Mouse (Mus musculus): ENCODE measurements at regions not wholly inside any gene's neighbourhood (a gene's known extent, or its start where the extent isn't known, plus 50 kb on each side); places are given as distances from the start of the nearest gene placed in this dataset.

DNA sequence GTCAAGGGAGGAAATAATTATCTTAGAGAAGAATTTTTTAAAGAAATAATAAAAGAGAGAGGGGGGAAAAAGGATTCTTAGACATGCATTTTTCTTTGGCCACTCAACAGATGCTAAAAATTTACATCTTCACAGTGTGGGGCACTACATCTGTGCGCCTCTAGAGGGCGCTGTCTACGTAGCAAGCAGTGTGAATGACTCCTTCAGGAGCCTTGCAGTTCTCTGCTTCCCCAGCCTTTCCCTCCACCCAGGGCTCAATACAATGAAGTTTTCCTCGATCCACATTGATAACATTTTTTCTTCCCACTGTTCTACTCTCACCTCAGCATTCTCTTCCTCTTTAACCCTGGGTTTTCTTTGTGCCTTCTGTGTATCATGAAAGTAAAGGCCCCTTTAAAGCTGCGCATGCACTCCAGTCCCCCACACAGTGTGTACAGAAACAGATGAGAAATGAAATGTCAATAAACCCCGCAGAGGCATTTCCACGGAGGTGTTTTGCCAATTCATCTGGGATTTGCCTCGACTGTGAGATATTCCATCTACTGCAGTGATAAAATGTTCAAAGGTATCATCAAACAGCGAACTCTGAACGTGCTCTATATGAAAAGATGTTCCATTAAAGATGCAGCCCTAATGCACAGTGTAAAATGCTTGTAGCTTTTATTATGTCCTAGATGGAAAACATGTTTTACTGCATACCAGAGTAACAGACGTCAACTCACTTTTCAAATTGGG lies 181.2 kb downstream of the Rdh14 start:
- DNase-seq (ENCODE audit: low read depth, low spot score): no peak

DNA sequence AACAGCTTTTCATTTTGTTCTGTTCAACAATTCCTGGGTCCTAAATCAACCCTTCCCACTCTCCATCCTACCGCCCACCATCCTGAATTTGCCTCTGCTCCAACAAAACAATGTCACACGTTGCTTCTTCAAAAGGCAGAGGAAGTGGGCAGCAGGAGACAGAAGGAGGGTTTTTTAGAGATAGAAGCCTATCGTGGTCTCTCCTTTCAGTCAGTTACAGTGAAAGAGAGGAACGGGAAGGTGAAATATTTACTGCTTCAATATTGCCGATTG lies 181.7 kb downstream of the Rdh14 start:
- DNase-seq (ENCODE audit: low read depth, low spot score): no peak

DNA sequence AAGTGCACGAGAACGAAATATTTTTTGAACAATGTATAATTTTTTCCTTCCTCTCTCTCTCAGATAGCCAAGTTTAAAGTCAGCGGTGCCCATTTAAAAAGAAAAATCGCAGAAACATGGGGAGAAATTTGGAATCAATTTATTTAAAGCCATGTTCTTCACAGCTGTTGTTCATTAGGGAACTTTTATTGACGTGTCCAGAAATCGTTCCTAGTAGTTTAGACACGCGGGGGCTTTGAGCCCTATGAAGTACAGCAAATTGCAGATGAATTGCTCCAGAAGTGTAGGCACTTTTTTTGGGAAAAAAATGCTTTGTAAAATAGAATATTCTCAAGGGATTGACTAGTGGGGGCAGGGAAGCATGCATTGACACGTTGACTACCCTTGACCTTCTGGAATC lies 182.8 kb downstream of the Rdh14 start:
- no peak for DNase-seq (ENCODE audit: low read depth, low spot score)

DNA sequence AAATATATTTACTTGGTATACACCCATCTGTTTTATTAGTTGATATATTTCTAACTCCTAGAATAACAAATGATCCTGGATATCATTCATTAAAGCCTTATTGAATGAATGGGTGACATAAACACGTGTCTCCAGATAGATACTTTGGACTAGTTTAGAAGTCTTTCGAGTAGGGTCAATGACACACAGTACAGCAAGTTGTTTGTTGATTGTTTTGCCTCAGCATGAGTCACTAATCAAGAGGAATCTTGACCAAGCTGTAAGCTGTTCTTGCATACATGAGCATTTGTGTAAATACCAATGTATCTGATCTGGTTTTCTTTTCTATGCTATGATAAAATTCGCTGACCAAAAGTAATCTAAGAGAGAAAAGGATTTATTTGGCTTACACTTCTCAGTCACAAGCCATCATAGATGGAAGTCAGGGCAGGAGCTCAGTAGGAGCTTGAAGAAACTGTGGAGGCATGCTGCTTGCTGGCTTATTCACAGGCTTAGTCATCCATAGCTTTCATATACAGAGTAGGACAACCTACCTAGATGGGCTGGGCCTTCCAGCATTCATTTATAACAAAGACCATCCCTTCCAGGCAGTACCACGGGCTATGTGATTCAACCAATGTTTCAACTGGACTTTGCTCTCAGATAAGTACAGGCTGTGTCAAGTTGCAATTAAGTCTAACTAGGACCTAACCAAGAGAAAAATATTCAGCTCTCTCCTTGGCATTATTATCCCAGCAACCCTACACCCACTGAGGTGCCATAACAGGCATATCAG lies 192.5 kb downstream of the Rdh14 start:
- DNase-seq (ENCODE audit: low read depth, low spot score): peak; percentile 28

GRCm38 (mm10) chr12:10584026-10584425 lies 193.5 kb downstream of the Rdh14 start:
- DNase-seq (ENCODE audit: low read depth, low spot score): no peak

- DNase-seq (ENCODE audit: low read depth, low spot score): peak; percentile 99
Measured at GRCm38 (mm10) chr12:10589537-10589936, 199.0 kb downstream of the Rdh14 start.

DNA sequence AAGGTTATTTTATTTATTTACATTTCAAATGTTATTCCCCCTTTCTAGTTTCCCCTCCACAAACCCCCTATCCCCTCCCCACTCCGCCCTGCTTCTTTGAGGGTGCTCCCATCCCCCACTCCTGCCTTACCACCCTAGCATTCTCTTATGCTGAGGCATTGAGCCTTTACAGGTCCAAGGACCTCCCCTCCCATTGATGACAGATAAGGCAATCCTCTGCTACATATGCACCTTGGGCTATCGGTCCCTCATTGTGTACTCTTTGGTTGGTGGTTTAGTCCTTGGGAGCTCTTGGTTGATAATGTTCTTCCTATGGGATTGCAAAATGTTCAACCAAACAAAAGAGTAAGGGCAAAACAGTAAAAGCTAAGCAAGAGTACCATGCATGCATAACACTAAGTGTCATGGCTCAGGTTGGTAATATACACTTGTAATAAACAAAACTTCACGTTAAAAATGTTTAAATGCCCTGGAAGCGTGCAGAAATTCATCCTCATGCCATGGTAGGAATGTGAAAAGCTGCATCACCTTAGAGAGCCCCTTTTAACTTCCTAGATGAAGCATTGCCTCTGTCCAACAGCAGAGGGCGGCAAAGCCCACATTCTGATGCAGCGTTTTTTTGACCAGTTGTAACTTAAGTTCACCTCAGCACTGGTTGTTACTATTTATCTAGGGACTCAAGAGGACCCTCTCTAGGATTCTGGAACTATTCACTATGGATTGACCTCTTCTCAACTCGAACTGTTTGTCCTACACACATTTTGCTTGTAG lies 207.6 kb downstream of the Rdh14 start:
- DNase-seq (ENCODE audit: low read depth, low spot score): peak; percentile 75

- DNase-seq (ENCODE audit: low read depth, low spot score): no peak
Measured at GRCm38 (mm10) chr12:10600111-10600510, 209.5 kb downstream of the Rdh14 start.

DNA sequence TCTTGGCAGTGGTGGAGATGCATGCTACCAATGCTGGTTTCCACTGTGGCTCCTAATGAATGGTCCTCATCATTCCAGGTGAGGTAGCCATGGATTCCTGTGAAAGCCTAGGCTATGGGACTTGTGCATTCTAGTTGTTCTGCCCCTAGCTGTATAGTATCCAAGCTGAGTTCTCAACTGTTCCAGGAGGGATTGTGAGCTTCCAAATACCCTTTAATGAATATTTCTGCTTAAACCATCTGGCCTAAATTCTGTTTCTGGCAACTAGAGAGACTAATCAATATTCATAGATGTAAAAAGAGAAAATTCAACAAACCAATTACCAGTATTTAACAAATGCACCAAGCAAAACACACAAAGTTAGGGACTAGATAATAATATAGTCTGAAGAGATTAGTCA lies 227.7 kb downstream of the Rdh14 start:
- DNase-seq (ENCODE audit: low read depth, low spot score): no peak

- DNase-seq (ENCODE audit: low read depth, low spot score): no peak
Measured at GRCm38 (mm10) chr12:10620541-10620940, 230.0 kb downstream of the Rdh14 start.

- no peak for DNase-seq (ENCODE audit: low read depth, low spot score)
Measured at GRCm38 (mm10) chr12:10638591-10638990, 248.0 kb downstream of the Rdh14 start.

DNA sequence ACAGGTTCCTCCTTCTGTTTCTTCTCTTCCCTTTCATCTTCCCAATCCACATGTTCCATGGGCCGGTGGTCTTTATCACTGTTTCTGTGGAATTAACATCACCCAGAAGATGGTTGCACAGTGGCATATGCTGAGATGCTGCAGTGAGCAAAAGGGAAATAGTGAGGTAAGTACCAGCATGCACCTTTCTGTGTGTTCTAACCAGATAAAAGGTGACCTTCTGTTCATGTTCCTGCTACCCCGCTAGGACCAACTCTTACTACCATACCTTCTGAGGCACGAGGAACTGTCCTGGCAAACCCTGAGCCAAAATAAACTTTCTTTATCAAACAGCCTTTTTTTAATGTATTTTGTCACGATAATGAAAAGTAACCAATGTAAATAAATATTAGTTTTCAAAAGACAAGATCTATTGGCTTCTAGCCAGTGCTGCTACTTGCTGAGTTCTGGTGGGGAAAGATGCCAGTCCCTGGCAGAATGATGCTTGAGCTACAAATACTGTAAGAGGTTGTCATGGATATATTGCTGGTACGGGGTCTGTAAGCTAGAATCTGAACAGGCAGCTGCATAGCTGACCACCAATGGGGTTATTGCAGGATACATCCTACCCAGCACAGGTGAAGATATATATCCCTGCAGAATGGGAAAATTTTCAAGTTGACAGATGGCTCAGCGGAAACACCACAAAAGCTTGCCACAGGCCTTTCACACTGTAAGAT lies 264.1 kb downstream of the Rdh14 start:
- DNase-seq (ENCODE audit: low read depth, low spot score): no peak

- DNase-seq (ENCODE audit: low read depth, low spot score): no peak
Measured at GRCm38 (mm10) chr12:10655185-10655544, 264.6 kb downstream of the Rdh14 start.

- DNase-seq (ENCODE audit: low read depth, low spot score): no peak
Measured at GRCm38 (mm10) chr12:10658826-10659225, 268.3 kb downstream of the Rdh14 start.

DNA sequence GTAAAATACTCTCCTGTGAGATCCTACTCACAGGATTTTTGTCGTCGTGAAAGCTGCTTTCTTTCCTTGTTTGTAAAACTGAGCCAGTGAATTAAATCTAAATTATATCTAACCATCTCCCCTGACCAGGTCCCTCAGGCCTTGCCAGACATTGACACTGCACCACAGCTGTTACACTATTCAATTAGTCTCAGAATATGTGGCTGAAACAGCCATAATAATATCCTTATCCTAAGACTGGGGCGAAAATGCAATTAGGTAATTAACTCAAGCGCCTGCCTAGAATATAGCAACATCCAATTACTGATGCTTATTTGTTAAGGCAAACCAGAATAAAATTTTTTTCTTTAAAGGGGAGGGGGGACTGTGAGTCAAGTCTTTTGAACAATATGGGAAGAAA lies 296.2 kb downstream of the Rdh14 start:
- DNase-seq (ENCODE audit: low read depth, low spot score): no peak
